Mouse (Mus musculus) erythroblast, adult 5-6 weeks (primary cell): ENCODE results near the gene Tcf20. TPM values are rescaled to one million over a fixed set of nuclear protein-coding genes. Genes with fewer than 3 reads are reported as not detected.

Experiments used
- ATAC-seq: replicated peaks from 2 replicates; pipeline ENCODE4 v1.8.0; 2016; ENCODE audit warnings: moderate number of reproducible peaks, mild to moderate bottlenecking, moderate TSS enrichment, inconsistent platforms; ENCODE audit not compliant: poor library complexity, low FRiP score, severe bottlenecking
- total RNA-seq, 2 experiments: library from RNA; stranded (forward) in 1 of 2; stranded (reverse) in 1 of 2; fragments of 150-400 nt in 1 of 2; fragments of 200-764, 138-1000 nt in 1 of 2; gene quantifications; 2 replicates each; pipeline versions ENCODE4 v1.2.3 to v1.2.4; 2015 to 2017; ENCODE audit warnings: low replicate concordance in 2 of 2

Tcf20 gene
- total RNA-seq, 2 experiments from 2014 or later: 22.1 to 37.1 TPM

- ATAC-seq: no peak
Observed at GRCm38 (mm10) chr15:82996431-82996830, 8.8 kb upstream of the Tcf20 start.

GRCm38 (mm10) chr15:82995239-82995638 lies 7.6 kb upstream of the Tcf20 start:
- ATAC-seq: no peak

DNA sequence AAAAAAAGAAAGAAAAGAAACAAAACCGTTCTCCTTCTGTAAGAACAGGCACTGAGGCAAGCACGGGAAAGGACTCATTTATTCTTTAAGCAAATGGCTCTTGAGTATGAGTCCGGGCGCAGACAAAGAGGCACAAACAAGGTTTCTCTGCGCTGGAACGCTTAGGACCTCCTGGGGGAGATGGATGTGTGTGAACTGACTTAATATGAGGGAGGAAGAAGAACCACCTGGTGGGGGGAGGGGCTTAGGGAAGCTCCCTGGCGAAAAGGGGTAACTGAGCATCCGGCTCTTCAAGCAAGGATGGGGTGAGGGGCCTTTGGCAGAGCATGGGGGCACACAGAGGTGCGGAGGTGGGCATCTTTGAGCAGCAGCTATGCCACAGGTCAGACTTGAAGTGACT lies 5.2 kb upstream of the Tcf20 start:
- ATAC-seq: no peak

DNA sequence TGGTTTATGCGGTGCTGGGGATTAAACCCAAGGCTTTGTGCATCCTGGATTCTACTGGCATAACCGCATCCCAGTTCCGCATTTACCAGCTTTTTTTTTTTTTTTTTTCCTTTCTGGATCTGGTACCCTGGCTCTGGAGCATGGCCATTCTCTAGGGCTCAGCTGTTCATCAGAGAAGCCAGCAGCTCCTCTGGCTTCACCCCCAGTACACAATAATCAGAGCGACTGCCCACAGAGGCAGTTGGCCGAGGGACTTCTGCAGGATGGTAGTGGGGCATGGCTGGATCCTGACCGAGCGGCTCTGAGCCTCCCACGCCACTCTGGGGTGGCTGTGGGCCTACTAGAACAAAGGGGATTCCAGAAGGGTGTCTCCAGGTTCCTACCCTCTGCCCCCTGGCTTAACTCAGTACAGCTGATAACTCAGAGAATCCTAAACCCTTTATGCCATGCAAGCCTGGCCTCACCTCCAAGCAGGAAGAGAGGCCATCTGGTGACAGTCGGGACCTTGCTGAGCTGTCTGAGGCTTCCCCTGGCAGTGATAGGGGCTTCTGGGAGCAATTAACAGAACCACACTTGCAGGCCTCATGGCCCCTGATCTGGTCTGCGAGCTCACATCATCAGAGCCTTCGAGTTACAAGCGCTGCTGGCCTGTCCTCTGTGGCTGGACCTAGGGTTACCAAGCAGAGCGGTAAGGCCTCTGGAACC lies 4.6 kb upstream of the Tcf20 start:
- no peak for ATAC-seq

- ATAC-seq: no peak
Observed at GRCm38 (mm10) chr15:82989190-82989704, 1.6 kb upstream of the Tcf20 start.

DNA sequence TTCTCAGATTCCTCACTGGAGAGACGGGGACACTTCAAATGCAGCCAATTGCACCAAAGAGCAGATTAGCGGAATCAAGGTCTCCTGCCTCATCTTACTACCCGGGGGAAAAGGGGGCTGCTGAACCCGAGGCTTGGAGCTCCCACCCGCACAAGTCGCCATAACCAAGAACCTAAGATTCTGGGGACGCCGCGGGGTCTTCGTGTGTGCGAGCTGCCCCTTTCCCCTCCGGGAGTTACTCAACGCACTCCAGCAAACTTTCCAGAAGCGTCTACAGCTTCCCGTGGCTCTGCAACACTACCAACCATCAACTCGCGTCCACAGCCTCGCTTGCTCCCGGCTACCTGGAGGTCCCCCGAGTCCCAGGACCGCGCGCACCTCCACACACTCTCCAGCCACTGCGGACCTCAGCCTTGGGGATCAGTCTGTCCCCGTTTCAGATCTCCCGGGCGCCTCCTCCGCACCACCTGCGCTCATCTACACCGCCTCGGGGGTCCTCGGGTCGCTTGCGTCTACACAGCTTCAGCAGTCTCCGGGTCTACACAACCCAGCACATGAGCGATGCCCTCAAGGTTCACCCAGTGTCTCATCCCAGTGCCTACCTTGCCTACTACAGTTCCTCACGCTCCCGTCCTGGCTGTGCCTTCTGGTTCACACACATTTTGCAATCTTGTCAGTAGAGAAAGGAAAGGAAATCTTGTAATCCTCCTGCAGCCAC lies 499 bp downstream of the Tcf20 start:
- ATAC-seq: 0 out of 2 replicates have a peak, but pooled peaks have one; percentile 28

GRCm38 (mm10) chr15:82984574-82984973 lies 3.1 kb downstream of the Tcf20 start:
- ATAC-seq: no peak

DNA sequence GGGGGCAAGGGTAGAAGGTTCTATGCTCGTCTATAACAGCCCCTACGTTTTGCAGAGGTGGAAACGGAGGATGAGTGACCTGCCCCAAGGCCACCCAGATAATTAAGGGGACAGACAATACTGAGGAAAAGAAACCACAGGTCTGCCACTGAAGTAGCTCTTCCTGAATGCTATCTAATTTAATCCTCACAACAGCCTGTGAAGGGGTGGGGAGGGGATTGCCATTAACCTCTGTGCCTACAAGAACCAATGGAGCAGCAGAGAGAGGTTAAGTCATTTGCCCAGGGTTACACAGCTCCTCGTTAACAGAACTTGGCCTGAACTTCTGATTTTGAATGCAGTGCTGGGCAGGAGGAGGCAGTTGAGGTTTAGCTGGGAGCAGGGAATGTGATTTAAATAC lies 3.6 kb downstream of the Tcf20 start:
- ATAC-seq: no peak

GRCm38 (mm10) chr15:82983416-82984026 lies 4.2 kb downstream of the Tcf20 start:
- no peak for ATAC-seq

GRCm38 (mm10) chr15:82982724-82983415 lies 4.8 kb downstream of the Tcf20 start:
- no peak for ATAC-seq

- ATAC-seq: no peak
Observed at GRCm38 (mm10) chr15:82981676-82982520, 5.8 kb downstream of the Tcf20 start.

GRCm38 (mm10) chr15:82979531-82979930 lies 8.1 kb downstream of the Tcf20 start:
- no peak for ATAC-seq

GRCm38 (mm10) chr15:82974471-82974870 lies 13.2 kb downstream of the Tcf20 start:
- no peak for ATAC-seq

GRCm38 (mm10) chr15:82969206-82969721 lies 18.4 kb downstream of the Tcf20 start:
- no peak for ATAC-seq

GRCm38 (mm10) chr15:82968449-82968848 lies 19.2 kb downstream of the Tcf20 start:
- no peak for ATAC-seq

DNA sequence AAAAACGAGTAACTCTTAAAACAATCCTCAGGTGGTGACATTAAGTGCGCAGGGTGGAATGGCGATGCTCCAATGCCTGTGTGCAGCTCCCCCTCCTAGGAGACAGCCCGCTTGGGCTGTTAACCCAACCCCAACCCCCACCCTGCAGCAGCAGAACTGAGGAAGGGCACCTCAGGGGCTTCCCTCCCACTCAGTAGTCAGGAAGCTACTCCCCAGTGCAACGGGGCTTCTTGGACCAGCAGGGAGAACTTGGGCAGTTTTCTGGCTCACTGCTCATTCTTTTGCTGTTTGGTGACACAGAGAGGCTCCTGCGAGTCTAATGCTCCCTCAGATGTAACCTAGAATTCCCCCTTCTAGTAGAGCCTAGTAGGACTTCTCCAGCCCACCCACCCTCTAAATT lies 19.7 kb downstream of the Tcf20 start:
- no peak for ATAC-seq

GRCm38 (mm10) chr15:82964266-82964825 lies 23.3 kb downstream of the Tcf20 start:
- ATAC-seq: no peak

GRCm38 (mm10) chr15:82963556-82964156 lies 24.0 kb downstream of the Tcf20 start:
- ATAC-seq: no peak
